Mouse (Mus musculus): ENCODE data around the gene Mfsd11. TPM values are rescaled to one million over a fixed set of nuclear protein-coding genes. Genes with fewer than 3 reads are reported as not detected.

The Mfsd11 gene
- polyA plus RNA-seq, 1 experiment from 2014 or later: 11.8 TPM

DNA sequence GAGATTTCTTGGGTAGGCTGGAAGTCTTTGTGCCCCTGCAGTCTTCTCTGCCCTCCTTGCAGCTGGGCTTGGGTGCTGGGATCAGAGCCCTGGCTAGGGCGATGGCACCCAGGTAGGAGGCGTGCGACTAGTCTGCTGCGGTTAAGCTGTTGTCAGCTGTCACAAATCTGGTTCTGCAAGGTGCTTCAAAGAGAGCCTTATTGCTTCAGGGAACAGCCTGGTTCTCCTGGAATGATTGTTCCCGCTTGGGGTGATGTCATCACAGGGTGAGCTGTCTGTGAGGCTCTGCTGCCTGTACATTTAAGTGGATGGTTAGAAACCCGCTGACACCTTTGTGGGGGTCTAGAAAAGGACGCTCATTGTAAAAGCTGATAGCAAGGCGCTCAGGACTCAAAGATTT is 17.0 kb downstream of the Mfsd11 start:
- 77% methylated on average over 8 of the region's 8 CpGs for WGBS (ENCODE audit: insufficient replicate concordance)
- Histone ChIP-seq H3K4me3 (replicated peaks) (no peak overlapping the region), H3K36me3 (replicated peaks) (peaks cover 37% of the 10 kb centered on the region), H3K9ac (no peak overlapping the region), H3K9me3 (replicated peaks) (no peaks in the 10 kb centered on the region), H3K27ac (replicated peaks) (no peak overlapping the region), H3K4me2 (no peak overlapping the region), H3K4me1 (replicated peaks) (no peaks in the 10 kb centered on the region; the same call in 1 of the 2 replicates), H3K27me3 (no peaks in the 10 kb centered on the region)
- ATAC-seq (ENCODE audit: insufficient read depth): no peak

GRCm38 (mm10) chr11:116869641-116870040 is 17.4 kb downstream of the Mfsd11 start:
- Histone ChIP-seq H3K27me3 (no peaks in the 10 kb centered on the region), H3K27ac (replicated peaks) (no peak overlapping the region), H3K4me3 (replicated peaks) (no peak overlapping the region), H3K4me1 (replicated peaks) (no peaks in the 10 kb centered on the region), H3K4me2 (no peak overlapping the region), H3K9me3 (replicated peaks) (no peaks in the 10 kb centered on the region), H3K9ac (no peak overlapping the region), H3K36me3 (replicated peaks) (peaks cover 41% of the 10 kb centered on the region)
- 68% methylated on average over 4 of the region's 4 CpGs for WGBS (ENCODE audit: insufficient replicate concordance)
- ATAC-seq (ENCODE audit: insufficient read depth): no peak

GRCm38 (mm10) chr11:116871538-116871937 is 19.3 kb downstream of the Mfsd11 start:
- ATAC-seq (ENCODE audit: insufficient read depth): no peak
- WGBS (ENCODE audit: insufficient replicate concordance): 78% methylated on average over 9 of the region's 9 CpGs
- Histone ChIP-seq H3K27me3 (no peaks in the 10 kb centered on the region), H3K4me2 (no peak overlapping the region), H3K27ac (replicated peaks) (no peak overlapping the region), H3K4me3 (replicated peaks) (no peak overlapping the region), H3K4me1 (replicated peaks) (no peaks in the 10 kb centered on the region), H3K9ac (no peak overlapping the region), H3K36me3 (replicated peaks) (peaks cover 42% of the 10 kb centered on the region), H3K9me3 (replicated peaks) (no peaks in the 10 kb centered on the region)

DNA sequence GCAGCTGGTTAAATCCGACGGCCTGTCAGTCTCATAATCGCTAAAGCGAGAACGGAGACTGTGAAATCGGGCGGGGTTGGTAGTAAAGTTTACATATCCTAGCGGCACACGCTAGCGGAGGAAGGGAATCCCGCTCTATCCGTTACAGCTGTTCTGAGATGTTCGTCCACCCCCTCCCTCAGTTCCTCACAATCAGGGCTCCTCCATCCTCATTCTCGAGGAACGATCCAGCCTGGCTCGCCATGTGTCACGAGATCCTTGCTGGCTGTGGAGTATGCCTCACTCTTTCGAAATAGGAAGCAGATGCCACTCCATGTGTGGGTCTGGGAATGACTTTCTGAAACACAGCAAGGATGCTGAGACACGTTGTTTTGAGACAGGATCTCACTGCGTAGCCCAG is 21.7 kb downstream of the Mfsd11 start:
- Histone ChIP-seq H3K4me3 (replicated peaks) (no peak overlapping the region), H3K4me1 (replicated peaks) (no peaks in the 10 kb centered on the region), H3K4me2 (no peak overlapping the region), H3K27me3 (no peaks in the 10 kb centered on the region), H3K9me3 (replicated peaks) (no peaks in the 10 kb centered on the region), H3K9ac (no peak overlapping the region), H3K36me3 (replicated peaks) (peaks cover 42% of the 10 kb centered on the region), H3K27ac (replicated peaks) (no peak overlapping the region)
- 85% methylated on average over 20 of the region's 20 CpGs for WGBS (ENCODE audit: insufficient replicate concordance)
- no peak for ATAC-seq (ENCODE audit: insufficient read depth)

- no peak overlapping the region for H3K27ac ChIP-seq (replicated peaks)
- H3K9ac ChIP-seq: no peak overlapping the region
- H3K4me1 ChIP-seq (replicated peaks): no peaks in the 10 kb centered on the region
- H3K4me3 ChIP-seq (replicated peaks): no peak overlapping the region
- H3K4me2 ChIP-seq: no peak overlapping the region
- ATAC-seq (ENCODE audit: insufficient read depth): no peak
- no peaks in the 10 kb centered on the region for H3K27me3 ChIP-seq
- WGBS (ENCODE audit: insufficient replicate concordance): 82% methylated on average over 8 of the region's 8 CpGs
- H3K9me3 ChIP-seq (replicated peaks): no peaks in the 10 kb centered on the region
- H3K36me3 ChIP-seq (replicated peaks): peaks cover 17% of the 10 kb centered on the region
Measured at GRCm38 (mm10) chr11:116878454-116878853, 26.2 kb downstream of the Mfsd11 start.

DNA sequence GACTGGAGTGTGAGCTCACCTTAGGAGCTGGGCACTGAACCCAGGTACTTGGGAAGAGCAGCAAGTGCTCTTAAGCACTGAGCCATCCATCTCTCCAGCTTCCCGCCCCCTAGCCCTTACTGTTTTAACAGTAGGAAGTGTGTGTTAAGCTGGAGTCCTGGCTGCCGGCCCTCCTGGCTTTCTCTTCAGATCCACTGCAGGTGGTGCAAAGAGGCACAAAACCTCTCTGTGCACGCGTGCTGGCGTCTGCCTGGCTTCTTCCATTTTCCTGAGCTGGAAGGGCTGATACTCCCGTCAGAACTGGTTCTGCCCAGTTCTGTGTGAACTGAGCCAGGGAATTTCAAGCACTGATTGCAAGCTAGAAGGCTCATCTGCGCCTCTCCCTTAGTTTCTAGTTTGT is 28.6 kb downstream of the Mfsd11 start:
- ATAC-seq (ENCODE audit: insufficient read depth): no peak
- H3K36me3 ChIP-seq (replicated peaks): no peaks in the 10 kb centered on the region
- H3K4me2 ChIP-seq: no peak overlapping the region
- no peak overlapping the region for H3K4me3 ChIP-seq (replicated peaks)
- no peaks in the 10 kb centered on the region; the same call in 1 of the 2 replicates for H3K4me1 ChIP-seq (replicated peaks)
- no peaks in the 10 kb centered on the region for H3K9me3 ChIP-seq (replicated peaks)
- WGBS (ENCODE audit: insufficient replicate concordance): 62% methylated on average over 7 of the region's 7 CpGs
- peaks cover 7% of the 10 kb centered on the region; the same call in 1 of the 2 replicates for H3K27me3 ChIP-seq
- H3K27ac ChIP-seq (replicated peaks): no peak overlapping the region
- H3K9ac ChIP-seq: no peak overlapping the region

DNA sequence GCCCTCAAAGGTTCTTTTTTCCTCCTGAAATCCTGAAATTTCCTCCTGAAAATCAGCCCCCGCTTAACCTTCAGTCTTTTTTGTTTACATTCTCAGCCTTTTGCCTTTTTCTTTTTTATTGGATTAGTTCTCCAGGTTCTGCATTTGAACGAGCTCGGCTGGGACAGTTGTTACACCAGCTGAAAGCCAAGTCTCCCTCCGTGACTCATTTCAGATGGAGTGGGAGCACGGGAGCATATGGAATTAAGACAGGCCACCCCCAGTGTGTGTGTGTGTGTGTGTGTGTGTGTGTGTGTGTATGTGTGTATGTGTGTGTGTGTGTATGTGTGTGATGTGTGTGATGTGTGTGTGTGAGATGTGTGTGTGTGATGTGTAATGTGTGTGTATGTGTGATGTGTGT is 29.2 kb downstream of the Mfsd11 start:
- H3K4me2 ChIP-seq: no peak overlapping the region
- no peaks in the 10 kb centered on the region for H3K9me3 ChIP-seq (replicated peaks)
- H3K4me3 ChIP-seq (replicated peaks): no peak overlapping the region
- peaks cover 7% of the 10 kb centered on the region for H3K27me3 ChIP-seq
- H3K4me1 ChIP-seq (replicated peaks): no peaks in the 10 kb centered on the region; the same call in 1 of the 2 replicates
- no peak overlapping the region for H3K9ac ChIP-seq
- no peaks in the 10 kb centered on the region for H3K36me3 ChIP-seq (replicated peaks)
- H3K27ac ChIP-seq (replicated peaks): no peak overlapping the region
- no peak for ATAC-seq (ENCODE audit: insufficient read depth)
- WGBS (ENCODE audit: insufficient replicate concordance): 66% methylated on average over 5 of the region's 5 CpGs

- Histone ChIP-seq H3K9ac (no peak overlapping the region), H3K27ac (replicated peaks) (no peak overlapping the region), H3K27me3 (peaks cover 12% of the 10 kb centered on the region), H3K4me1 (replicated peaks) (no peaks in the 10 kb centered on the region; the same call in 1 of the 2 replicates), H3K36me3 (replicated peaks) (no peaks in the 10 kb centered on the region), H3K4me3 (replicated peaks) (no peak overlapping the region), H3K9me3 (replicated peaks) (no peaks in the 10 kb centered on the region), H3K4me2 (no peak overlapping the region)
- no peak for ATAC-seq (ENCODE audit: insufficient read depth)
- WGBS (ENCODE audit: insufficient replicate concordance): 81% methylated on average over 10 of the region's 10 CpGs
Measured at GRCm38 (mm10) chr11:116882446-116882845, 30.2 kb downstream of the Mfsd11 start.

GRCm38 (mm10) chr11:116884061-116884460 is 31.8 kb downstream of the Mfsd11 start:
- no peak overlapping the region for H3K4me2 ChIP-seq
- ATAC-seq (ENCODE audit: insufficient read depth): no peak
- no peak overlapping the region for H3K27ac ChIP-seq (replicated peaks)
- no peaks in the 10 kb centered on the region; the same call in 1 of the 2 replicates for H3K4me1 ChIP-seq (replicated peaks)
- H3K9ac ChIP-seq: no peak overlapping the region
- H3K36me3 ChIP-seq (replicated peaks): no peaks in the 10 kb centered on the region
- H3K4me3 ChIP-seq (replicated peaks): no peak overlapping the region
- H3K9me3 ChIP-seq (replicated peaks): no peaks in the 10 kb centered on the region
- peaks cover 16% of the 10 kb centered on the region for H3K27me3 ChIP-seq
- WGBS (ENCODE audit: insufficient replicate concordance): 68% methylated on average over 6 of the region's 6 CpGs

DNA sequence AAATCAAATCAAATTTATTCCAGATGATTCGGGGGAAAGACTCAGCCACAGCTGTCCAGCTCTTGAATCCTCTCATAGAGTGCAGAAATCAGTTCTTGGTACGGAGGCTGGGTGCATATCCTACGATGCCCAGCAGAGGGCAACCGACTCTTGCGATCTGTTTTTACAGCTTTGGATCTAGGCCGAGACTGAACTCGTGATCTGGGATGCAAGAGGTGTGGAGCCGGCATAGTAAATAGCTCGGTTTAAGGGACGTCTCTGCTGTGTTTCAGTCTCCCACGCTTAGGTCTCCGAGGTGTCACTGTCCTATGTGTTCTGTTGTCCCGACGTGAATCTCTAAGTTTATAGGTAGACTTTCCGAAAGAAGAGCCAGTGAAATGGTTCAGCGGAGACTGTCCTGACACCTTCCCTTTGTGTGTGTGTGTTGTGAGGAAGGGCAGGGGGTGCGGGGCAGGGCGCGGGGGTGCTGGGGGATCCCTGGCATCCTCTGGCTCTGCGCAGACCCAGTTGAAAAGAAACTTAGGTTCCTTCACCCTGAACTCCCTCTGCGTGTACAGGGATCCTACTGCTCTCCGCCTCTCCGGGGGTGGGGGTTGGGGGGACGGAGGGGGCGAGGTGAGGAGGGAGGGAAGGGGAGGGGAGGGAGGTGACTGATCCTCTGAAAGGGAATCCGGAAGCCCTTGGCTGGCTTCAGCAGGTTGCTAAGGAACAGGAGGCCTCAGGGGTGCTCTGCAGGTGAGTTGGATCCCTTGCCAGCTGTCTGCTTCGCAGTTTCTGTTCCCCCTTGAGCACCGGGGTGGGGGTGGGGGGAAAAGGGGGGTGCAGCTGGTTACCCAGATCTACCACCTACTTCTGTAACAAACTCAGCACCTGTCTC is 33.3 kb downstream of the Mfsd11 start:
- H3K4me1 ChIP-seq (replicated peaks): no peaks in the 10 kb centered on the region; the same call in 1 of the 2 replicates
- WGBS (ENCODE audit: insufficient replicate concordance): 6% methylated on average over 28 of the region's 28 CpGs
- H3K27ac ChIP-seq (replicated peaks): no peak overlapping the region
- no peaks in the 10 kb centered on the region for H3K9me3 ChIP-seq (replicated peaks)
- no peak overlapping the region for H3K4me3 ChIP-seq (replicated peaks)
- peak overlapping the region; percentile 25 for H3K4me2 ChIP-seq
- H3K27me3 ChIP-seq: peaks cover 19% of the 10 kb centered on the region
- no peaks in the 10 kb centered on the region for H3K36me3 ChIP-seq (replicated peaks)
- H3K9ac ChIP-seq: no peak overlapping the region
- ATAC-seq (ENCODE audit: insufficient read depth): no peak

GRCm38 (mm10) chr11:116887136-116887535 is 34.9 kb downstream of the Mfsd11 start:
- WGBS (ENCODE audit: insufficient replicate concordance): 49% methylated on average over 5 of the region's 5 CpGs
- H3K4me2 ChIP-seq: no peak overlapping the region
- no peaks in the 10 kb centered on the region for H3K9me3 ChIP-seq (replicated peaks)
- H3K27me3 ChIP-seq: peaks cover 19% of the 10 kb centered on the region
- no peak overlapping the region for H3K27ac ChIP-seq (replicated peaks)
- no peaks in the 10 kb centered on the region for H3K36me3 ChIP-seq (replicated peaks)
- H3K4me1 ChIP-seq (replicated peaks): no peaks in the 10 kb centered on the region; the same call in 1 of the 2 replicates
- no peak for ATAC-seq (ENCODE audit: insufficient read depth)
- H3K9ac ChIP-seq: no peak overlapping the region
- no peak overlapping the region for H3K4me3 ChIP-seq (replicated peaks)
